Mouse (Mus musculus) right cerebral cortex, postnatal 10 days (tissue): ENCODE measurements around the gene Mon2.

Experiments
- DNase-seq, 2 experiments: peaks; one replicate each; pipeline ENCODE4 v3.0.0; 2021; ENCODE audit warnings: low spot score in 2 of 2

Gene Mon2

DNA sequence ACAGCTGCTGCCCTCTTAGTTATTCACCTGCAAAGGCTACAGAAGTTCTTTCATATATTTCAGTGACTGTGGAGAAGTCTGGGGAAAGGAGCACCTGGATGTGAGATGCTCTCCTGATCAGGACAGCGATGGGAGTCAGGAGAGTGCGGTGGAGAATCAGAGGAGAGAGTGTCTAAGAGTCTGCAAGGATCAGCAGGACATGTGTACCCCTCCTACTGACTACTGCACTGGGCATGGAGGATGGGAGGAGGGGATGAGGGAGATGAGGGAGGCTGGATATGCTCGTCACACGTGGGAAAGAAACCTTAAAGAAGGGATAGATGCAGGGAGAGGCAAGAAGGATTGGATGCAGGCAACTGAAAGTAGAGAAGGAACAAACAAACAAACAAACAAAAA is 112.1 kb downstream of the Mon2 start:
- no peak for DNase-seq

- DNase-seq = peak; percentile 67 to 70
These were observed 112.7 kb downstream of the Mon2 start for GRCm38 (mm10) chr10:122963463-122964240.

DNA sequence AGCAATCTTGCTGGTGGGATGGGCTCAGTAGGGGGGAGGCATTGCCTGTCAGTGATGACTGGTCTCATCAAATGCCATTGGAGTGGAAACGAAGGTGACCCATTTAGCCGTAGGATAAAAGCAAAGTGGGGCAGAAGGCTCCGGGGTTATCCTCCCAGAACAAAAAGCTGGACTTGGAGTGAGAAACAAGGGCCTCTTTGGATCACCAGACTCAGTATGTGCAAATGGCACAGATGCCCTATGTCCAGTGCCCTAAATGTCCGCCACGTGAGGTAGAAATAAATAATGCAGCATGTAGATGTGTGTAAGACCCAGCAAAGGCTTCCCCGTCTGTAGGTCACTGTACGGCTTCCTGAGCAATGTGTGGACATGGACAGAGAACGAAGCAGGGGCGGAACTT is 113.7 kb downstream of the Mon2 start:
- DNase-seq = no peak

DNA sequence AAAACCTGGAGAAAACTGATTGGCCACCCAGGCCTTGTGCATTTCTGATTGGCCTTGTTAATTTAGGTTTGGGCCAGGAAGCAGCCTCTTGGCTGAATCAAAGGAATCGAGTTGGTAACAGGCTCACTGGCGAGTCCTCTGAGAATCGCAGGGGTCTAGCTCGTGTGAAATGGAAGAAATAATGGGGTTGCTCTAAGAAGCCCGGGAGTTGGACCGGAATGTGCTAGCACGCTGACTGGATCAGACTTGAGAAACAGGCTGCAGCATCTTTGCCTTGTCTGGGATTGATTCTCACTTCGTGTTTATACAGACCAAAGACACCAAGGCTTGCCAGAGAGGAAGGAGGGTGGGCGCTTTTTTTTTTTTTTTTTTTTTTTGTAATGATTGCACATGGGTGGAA is 114.8 kb downstream of the Mon2 start:
- peak; percentile 51 to 69 for DNase-seq

DNA sequence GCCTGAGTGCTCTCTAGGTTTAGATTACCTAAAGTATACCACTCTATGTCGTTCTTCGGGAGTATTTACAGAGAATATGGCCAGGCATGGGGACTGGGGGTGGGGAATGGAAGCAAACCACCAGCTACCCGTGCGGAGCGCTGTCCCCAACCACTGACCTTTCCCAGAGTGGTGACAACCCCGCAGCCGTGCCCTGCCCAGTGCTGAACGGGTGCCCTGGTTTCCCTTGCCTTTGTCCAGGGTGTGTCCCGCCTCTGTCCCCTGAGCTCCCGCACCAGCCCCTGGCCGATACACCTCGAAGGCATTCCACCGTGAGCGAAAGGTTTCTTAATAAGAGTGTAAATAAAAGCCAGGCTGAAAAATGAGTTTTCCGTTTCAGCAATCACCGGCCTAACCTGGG is 115.6 kb downstream of the Mon2 start:
- DNase-seq = no peak

GRCm38 (mm10) chr10:122960216-122960615 is 116.1 kb downstream of the Mon2 start:
- no peak for DNase-seq

DNA sequence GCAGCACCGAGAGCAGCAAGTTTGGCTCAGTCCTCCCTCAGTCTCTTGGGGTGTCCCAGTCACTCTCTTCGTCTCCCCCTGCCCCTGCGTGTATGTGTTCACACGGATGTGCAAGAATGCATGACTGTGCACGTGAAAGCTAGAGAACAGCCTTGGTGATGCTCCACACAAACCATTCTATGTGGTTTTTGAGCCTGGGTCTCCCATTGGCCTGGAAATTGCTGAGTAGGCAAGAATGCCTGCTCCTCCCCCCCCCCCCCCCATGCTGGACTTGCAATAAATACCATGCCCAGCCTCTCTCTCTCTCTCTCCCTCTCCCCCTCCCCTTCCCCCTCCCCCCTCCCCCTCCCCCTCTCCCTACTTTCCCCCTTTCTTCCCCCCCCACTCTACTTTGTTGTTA is 117.6 kb downstream of the Mon2 start:
- DNase-seq = no peak

GRCm38 (mm10) chr10:122957918-122958317 is 118.4 kb downstream of the Mon2 start:
- no peak for DNase-seq

- no peak for DNase-seq
These were observed 122.7 kb downstream of the Mon2 start for GRCm38 (mm10) chr10:122953576-122953975.

DNA sequence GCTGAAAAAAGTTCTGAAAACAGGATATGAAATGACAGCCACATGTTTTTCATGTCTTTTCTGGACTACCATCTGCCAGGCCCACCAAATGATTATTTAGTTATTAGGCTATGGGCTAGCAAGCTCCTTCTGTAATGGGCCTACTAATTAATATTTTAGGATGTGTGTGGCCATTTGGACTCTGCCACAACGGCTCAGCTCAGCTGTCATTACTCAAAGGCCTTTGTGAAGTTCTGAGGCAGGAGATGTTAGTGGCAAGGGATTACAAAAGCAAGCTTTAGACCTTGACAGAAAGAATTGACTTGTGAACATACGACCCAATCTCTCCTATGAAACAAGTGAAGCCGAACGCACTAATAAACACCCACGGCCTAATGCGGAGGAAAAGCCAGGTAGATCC is 125.3 kb downstream of the Mon2 start:
- DNase-seq = no peak

GRCm38 (mm10) chr10:122944888-122945287 is 131.4 kb downstream of the Mon2 start:
- peak in 1 of 2 experiments; percentile 11 for DNase-seq

- peak in 1 of 2 experiments; percentile 8 for DNase-seq
These were observed 132.5 kb downstream of the Mon2 start for GRCm38 (mm10) chr10:122943824-122944223.

DNA sequence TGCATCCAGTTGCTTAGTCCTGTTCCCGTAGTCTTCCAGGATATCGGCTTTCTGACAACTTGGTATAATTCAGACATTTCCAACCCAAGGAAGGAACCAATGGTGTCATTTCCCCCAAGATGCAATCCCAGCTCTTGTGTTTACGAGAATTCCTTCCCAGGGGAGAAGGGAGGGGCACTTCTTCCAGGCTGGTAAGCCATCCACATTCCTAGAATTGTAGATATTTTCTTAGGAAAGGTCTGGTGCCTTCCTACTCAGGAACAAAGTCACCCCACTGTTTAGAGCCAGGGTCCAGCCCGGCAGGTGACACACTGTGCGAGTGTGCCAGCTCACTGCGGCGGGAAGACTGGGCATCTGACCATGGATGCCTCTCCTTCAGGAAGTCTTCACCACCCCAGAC is 133.5 kb downstream of the Mon2 start:
- DNase-seq = peak in 1 of 2 experiments; percentile 12
